Mouse (Mus musculus): Measurements from ENCODE around the gene Rbm34. TPM values are rescaled to one million over a fixed set of nuclear protein-coding genes. Genes with fewer than 3 reads are reported as not detected.
"Not testable (repeated sequence)": the region's sequence is repeated elsewhere in the genome, so short reads cannot be mapped to it uniquely, and the experiment has no call there.

The Rbm34 gene
- polyA plus RNA-seq (2016; fragmentation: Nextera tagmentation; extraction: Ambion mirVana) = 16.8 and 17.9 TPM in 2 replicates

- WGBS = under 1% methylated on average over 50 of the region's 50 CpGs
- H3K36me3 ChIP-seq = peaks cover 27% of the 10 kb centered on the region
Observed at GRCm38 (mm10) chr8:126970579-126971313, at the start of gene Rbm34. Rbm34 (minus strand) TSS chr8:126971071.

GRCm38 (mm10) chr8:127011668-127012067 is 40.8 kb upstream of the Rbm34 start:
- Histone ChIP-seq H3K4me1 (replicated peaks) (no peaks in the 10 kb centered on the region), H3K27me3 (replicated peaks) (no peaks in the 10 kb centered on the region), H3K4me3 (no peak overlapping the region), H3K36me3 (no peaks in the 10 kb centered on the region), H3K9ac (no peak overlapping the region), H3K4me2 (no peak overlapping the region), H3K27ac (ENCODE audit: poor library complexity, severe bottlenecking) (no peak overlapping the region), H3K9me3 (replicated peaks) (no peaks in the 10 kb centered on the region)
- WGBS = 46% methylated on average over 9 of the region's 9 CpGs
- ATAC-seq (ENCODE audit: insufficient number of reproducible peaks, low FRiP score) = no peak

More at GRCm38 (mm10) chr8:126970579-126971313, at the start of gene Rbm34:
- Histone ChIP-seq H3K9ac (peak within 1 kb of the TSS; percentile 91), H3K4me3 (peak within 1 kb of the TSS; percentile 97), H3K4me2 (peak within 1 kb of the TSS; percentile 89), H3K27ac (ENCODE audit: poor library complexity, severe bottlenecking) (peak within 1 kb of the TSS; percentile 64), H3K4me1 (replicated peaks) (peaks cover 4% of the 10 kb centered on the region), H3K9me3 (replicated peaks) (no peaks in the 10 kb centered on the region), H3K27me3 (replicated peaks) (no peaks in the 10 kb centered on the region)
- peak; percentile 96 for ATAC-seq (ENCODE audit: insufficient number of reproducible peaks, low FRiP score)

- no peak overlapping the region for H3K27ac ChIP-seq (ENCODE audit: poor library complexity, severe bottlenecking)
Observed at GRCm38 (mm10) chr8:126994506-126994905, 23.6 kb upstream of the Rbm34 start.

GRCm38 (mm10) chr8:126989363-126990153 is 18.7 kb upstream of the Rbm34 start:
- WGBS = 80% methylated on average over 5 of the region's 5 CpGs
- Histone ChIP-seq H3K9me3 (replicated peaks) (peaks cover 6% of the 10 kb centered on the region; the same call in 1 of the 2 replicates), H3K4me1 (replicated peaks) (no peaks in the 10 kb centered on the region), H3K27me3 (replicated peaks) (no peaks in the 10 kb centered on the region), H3K36me3 (no peaks in the 10 kb centered on the region), H3K4me3 (no peak overlapping the region), H3K27ac (ENCODE audit: poor library complexity, severe bottlenecking) (no peak overlapping the region), H3K4me2 (no peak overlapping the region), H3K9ac (no peak overlapping the region)
- ATAC-seq (ENCODE audit: insufficient number of reproducible peaks, low FRiP score) = no peak

More at GRCm38 (mm10) chr8:126994506-126994905, 23.6 kb upstream of the Rbm34 start:
- no peaks in the 10 kb centered on the region for H3K27me3 ChIP-seq (replicated peaks)
- no peak overlapping the region for H3K9ac ChIP-seq
- H3K36me3 ChIP-seq = no peaks in the 10 kb centered on the region
- 65% methylated on average over 1 of the region's 1 CpGs for WGBS
- peaks cover 6% of the 10 kb centered on the region; the same call in 1 of the 2 replicates for H3K9me3 ChIP-seq (replicated peaks)
- ATAC-seq (ENCODE audit: insufficient number of reproducible peaks, low FRiP score) = no peak
- H3K4me1 ChIP-seq (replicated peaks) = peaks cover 6% of the 10 kb centered on the region; the same call in 1 of the 2 replicates
- no peak overlapping the region for H3K4me3 ChIP-seq
- H3K4me2 ChIP-seq = no peak overlapping the region

- 45% methylated on average over 16 of the region's 16 CpGs for WGBS
- Histone ChIP-seq H3K4me2 (peak overlapping the region; percentile 42), H3K9me3 (replicated peaks) (peaks cover 6% of the 10 kb centered on the region; the same call in 1 of the 2 replicates), H3K27ac (ENCODE audit: poor library complexity, severe bottlenecking) (no peak overlapping the region), H3K4me1 (replicated peaks) (no peaks in the 10 kb centered on the region), H3K36me3 (no peaks in the 10 kb centered on the region), H3K9ac (no peak overlapping the region), H3K4me3 (no peak overlapping the region), H3K27me3 (replicated peaks) (no peaks in the 10 kb centered on the region)
- ATAC-seq (ENCODE audit: insufficient number of reproducible peaks, low FRiP score) = 0 out of 2 replicates have a peak, but pooled peaks have one; percentile 6
Observed at GRCm38 (mm10) chr8:126988346-126989006, 17.6 kb upstream of the Rbm34 start.

- H3K27ac ChIP-seq (ENCODE audit: poor library complexity, severe bottlenecking) = no peak overlapping the region
- no peak for ATAC-seq (ENCODE audit: insufficient number of reproducible peaks, low FRiP score)
- no peaks in the 10 kb centered on the region for H3K27me3 ChIP-seq (replicated peaks)
- WGBS = 2% methylated on average over 12 of the region's 12 CpGs
- peaks cover 6% of the 10 kb centered on the region; the same call in 1 of the 2 replicates for H3K9me3 ChIP-seq (replicated peaks)
- H3K4me2 ChIP-seq = peak overlapping the region; percentile 44
- H3K36me3 ChIP-seq = no peaks in the 10 kb centered on the region
- H3K4me3 ChIP-seq = no peak overlapping the region
- no peaks in the 10 kb centered on the region for H3K4me1 ChIP-seq (replicated peaks)
- no peak overlapping the region for H3K9ac ChIP-seq
Observed at GRCm38 (mm10) chr8:126986495-126986894, 15.6 kb upstream of the Rbm34 start.

- Histone ChIP-seq H3K4me2 (no peak overlapping the region), H3K4me3 (no peak overlapping the region), H3K9ac (no peak overlapping the region), H3K9me3 (replicated peaks) (no peaks in the 10 kb centered on the region), H3K27me3 (replicated peaks) (peaks cover 8% of the 10 kb centered on the region; the same call in 1 of the 2 replicates), H3K36me3 (no peaks in the 10 kb centered on the region), H3K27ac (ENCODE audit: poor library complexity, severe bottlenecking) (no peak overlapping the region), H3K4me1 (replicated peaks) (no peaks in the 10 kb centered on the region)
- ATAC-seq (ENCODE audit: insufficient number of reproducible peaks, low FRiP score) = no peak
- WGBS = 59% methylated on average over 5 of the region's 5 CpGs
Observed at GRCm38 (mm10) chr8:126980046-126980445, 9.2 kb upstream of the Rbm34 start.

- H3K9ac ChIP-seq = no peak overlapping the region; the same call in 1 of the 2 replicates
- WGBS = 24% methylated on average over 27 of the region's 27 CpGs
- ATAC-seq (ENCODE audit: insufficient number of reproducible peaks, low FRiP score) = no peak
- no peak overlapping the region for H3K27ac ChIP-seq (ENCODE audit: poor library complexity, severe bottlenecking)
- H3K4me1 ChIP-seq (replicated peaks) = no peaks in the 10 kb centered on the region
- peak overlapping the region; percentile 53 for H3K4me2 ChIP-seq
- H3K9me3 ChIP-seq (replicated peaks) = no peaks in the 10 kb centered on the region
- no peaks in the 10 kb centered on the region for H3K36me3 ChIP-seq
- H3K4me3 ChIP-seq = peak overlapping the region; percentile 37
- H3K27me3 ChIP-seq (replicated peaks) = peaks cover 8% of the 10 kb centered on the region; the same call in 1 of the 2 replicates
Observed at GRCm38 (mm10) chr8:126979091-126979920, 8.4 kb upstream of the Rbm34 start.

GRCm38 (mm10) chr8:126978535-126978934 is 7.7 kb upstream of the Rbm34 start:
- 37% methylated on average over 3 of the region's 3 CpGs for WGBS

GRCm38 (mm10) chr8:126978028-126978427 is 7.2 kb upstream of the Rbm34 start:
- H3K9ac ChIP-seq = no peak overlapping the region
- H3K36me3 ChIP-seq = no peaks in the 10 kb centered on the region
- 80% methylated on average over 10 of the region's 10 CpGs for WGBS
- H3K27me3 ChIP-seq (replicated peaks) = peaks cover 8% of the 10 kb centered on the region; the same call in 1 of the 2 replicates
- ATAC-seq (ENCODE audit: insufficient number of reproducible peaks, low FRiP score) = no peak
- no peak overlapping the region for H3K27ac ChIP-seq (ENCODE audit: poor library complexity, severe bottlenecking)
- H3K4me3 ChIP-seq = no peak overlapping the region
- H3K4me2 ChIP-seq = no peak overlapping the region
- no peaks in the 10 kb centered on the region for H3K4me1 ChIP-seq (replicated peaks)
- no peaks in the 10 kb centered on the region for H3K9me3 ChIP-seq (replicated peaks)

More at GRCm38 (mm10) chr8:126978535-126978934, 7.7 kb upstream of the Rbm34 start:
- H3K9me3 ChIP-seq (replicated peaks); ATAC-seq (ENCODE audit: insufficient number of reproducible peaks, low FRiP score); H3K27me3 ChIP-seq (replicated peaks); H3K36me3 ChIP-seq; H3K27ac ChIP-seq (ENCODE audit: poor library complexity, severe bottlenecking); H3K4me1 ChIP-seq (replicated peaks); H3K9ac ChIP-seq: not testable (repeated sequence)
- H3K4me3 ChIP-seq = peak overlapping the region; percentile 37
- peak overlapping the region; percentile 53; the same call in 1 of the 2 replicates for H3K4me2 ChIP-seq

All from heart, embryonic 12.5 days (tissue).